Mouse (Mus musculus) gastrocnemius, postnatal 36 days (tissue): ENCODE data around the gene Tmem259. TPM values are rescaled to one million over a fixed set of nuclear protein-coding genes. Genes with fewer than 3 reads are reported as not detected.
A peak's percentile ranks its signal among the peaks of the same experiment; 100 is the strongest.

Experiments
- DNase-seq, 2 experiments: peaks; one replicate each; pipeline ENCODE4 v3.0.0; 2022
- intact Hi-C: fragments of 180-260 bp; cut with DNase I; formaldehyde crosslinking; loops from one replicate; pipeline ENCODE4 v1.15.1; 2025
- long read RNA-seq, 2 experiments: library from polyadenylated mRNA; stranded (forward); transcript quantifications; one replicate each; pipeline ENCODE4 v2.0.0; 2021
- total RNA-seq, 2 experiments: library from RNA; stranded (reverse); gene quantifications; 2 replicates each; pipeline ENCODE4 v1.2.3; 2021

Gene Tmem259
- total RNA-seq, result 10 to 100 TPM; 71.5 to 72.4 TPM
- long read RNA-seq, experiment 1, transcript Tmem259-201 (11 exons, 2,225 nt), result major isoform, 9 of 31 reads
- long read RNA-seq, experiment 1, partial matches to known transcripts, result 7 of 31 reads
- long read RNA-seq, experiment 1, other reads (novel, unspliced or antisense), result 15 of 31 reads
- long read RNA-seq, experiment 2, transcript Tmem259-201 (11 exons, 2,225 nt), result major isoform, 14 of 31 reads
- long read RNA-seq, experiment 2, partial matches to known transcripts, result 7 of 31 reads
- long read RNA-seq, experiment 2, other reads (novel, unspliced or antisense), result 10 of 31 reads

GRCm38 (mm10) chr10:79984195-79984816 is at the start of gene Tmem259:
Gene Tmem259, minus strand, starts transcription at chr10:79984330.
- intact Hi-C loops, result no loop called here

GRCm38 (mm10) chr10:80032799-80033480 is 48.8 kb upstream of the Tmem259 start:
- intact Hi-C loops, result loop anchor here (5.0 kb wide), 1 partner anchor 79 kb away; no protein-coding TSS in a partner anchor
- DNase-seq, result peak in 1 of 2 experiments; percentile 39

More at GRCm38 (mm10) chr10:79984195-79984816, at the start of gene Tmem259:
- DNase-seq, result peak; percentile 78 to 83

- DNase-seq, result no peak
- intact Hi-C loops, result loop anchor here (5.0 kb wide), 1 partner anchor 82 kb away; no protein-coding TSS in a partner anchor
These were observed 46.6 kb upstream of the Tmem259 start for GRCm38 (mm10) chr10:80030736-80031135.

- intact Hi-C loops, result loop anchor here (5.0 kb wide), 1 partner anchor 82 kb away; no protein-coding TSS in a partner anchor
- no peak for DNase-seq
These were observed 46.1 kb upstream of the Tmem259 start for GRCm38 (mm10) chr10:80030191-80030590.

- DNase-seq, result no peak
- intact Hi-C loops, result no loop called here
These were observed 44.4 kb upstream of the Tmem259 start for GRCm38 (mm10) chr10:80028521-80028846.

GRCm38 (mm10) chr10:80027681-80028520 is 43.8 kb upstream of the Tmem259 start:
- no peak for DNase-seq
- intact Hi-C loops, result no loop called here

- intact Hi-C loops, result no loop called here
- no peak for DNase-seq
These were observed 41.8 kb upstream of the Tmem259 start for GRCm38 (mm10) chr10:80025889-80026288.

- DNase-seq, result no peak
- intact Hi-C loops, result no loop called here
These were observed 41.3 kb upstream of the Tmem259 start for GRCm38 (mm10) chr10:80025463-80025862.

GRCm38 (mm10) chr10:80025044-80025347 is 40.9 kb upstream of the Tmem259 start:
- DNase-seq, result no peak
- intact Hi-C loops, result no loop called here

GRCm38 (mm10) chr10:80024229-80025043 is 40.3 kb upstream of the Tmem259 start:
- intact Hi-C loops, result no loop called here
- no peak for DNase-seq

- intact Hi-C loops, result no loop called here
- no peak for DNase-seq
These were observed 39.6 kb upstream of the Tmem259 start for GRCm38 (mm10) chr10:80023758-80024157.

- intact Hi-C loops, result no loop called here
- DNase-seq, result no peak
These were observed 38.7 kb upstream of the Tmem259 start for GRCm38 (mm10) chr10:80022806-80023205.

GRCm38 (mm10) chr10:80022164-80022563 is 38.0 kb upstream of the Tmem259 start:
- no peak for DNase-seq
- intact Hi-C loops, result no loop called here

GRCm38 (mm10) chr10:80021320-80021641 is 37.2 kb upstream of the Tmem259 start:
- DNase-seq, result no peak
- intact Hi-C loops, result no loop called here

- no peak for DNase-seq
- intact Hi-C loops, result no loop called here
These were observed 36.6 kb upstream of the Tmem259 start for GRCm38 (mm10) chr10:80020603-80021319.

- DNase-seq, result no peak
- intact Hi-C loops, result no loop called here
These were observed 36.1 kb upstream of the Tmem259 start for GRCm38 (mm10) chr10:80020191-80020590.

GRCm38 (mm10) chr10:80019471-80020131 is 35.5 kb upstream of the Tmem259 start:
- DNase-seq, result no peak
- intact Hi-C loops, result no loop called here

GRCm38 (mm10) chr10:80018739-80019297 is 34.7 kb upstream of the Tmem259 start:
- intact Hi-C loops, result no loop called here
- DNase-seq, result no peak

GRCm38 (mm10) chr10:80017771-80018170 is 33.6 kb upstream of the Tmem259 start:
- no peak for DNase-seq
- intact Hi-C loops, result no loop called here
